ENCODE assay signal across 13 mouse cellular contexts in genomic region chr9:65152711-65153330, GRCm38 (mm10). TPM values are rescaled to one million over a fixed set of nuclear protein-coding genes. Genes with fewer than 3 reads are reported as not detected.
DNase-seq lines count a peak whose midpoint lies in the region; ATAC-seq and TF ChIP-seq lines count a peak whose summit lies in the region.
"Had no signal": no experiment of that assay in that cellular context is flagged by ENCODE, and none has a peak within 500 bp of the region (broad histone marks: within the 10 kb centered on the region; RNA-seq: fewer than 3 reads in every experiment).

No protein-coding gene starts in this region.

- no peaks in the 10 kb centered on the region for H3K36me3 ChIP-seq in lung, embryonic 15.5 days
- H3K36me3 ChIP-seq in forebrain, embryonic 15.5 days = peaks cover 10% of the 10 kb centered on the region; the same call in 1 of the 2 replicates
- peaks cover 9% of the 10 kb centered on the region; the same call in 1 of the 2 replicates for H3K36me3 ChIP-seq in limb, embryonic 12.5 days
- H3K36me3 ChIP-seq in stomach, embryonic 15.5 days = no peaks in the 10 kb centered on the region
- H3K36me3 ChIP-seq: embryonic facial prominence, embryonic 15.5 days had no signal

- no peak overlapping the region for H3K9ac ChIP-seq in lung, embryonic 15.5 days
- H3K9ac ChIP-seq in forebrain, embryonic 15.5 days (replicated peaks) = peak overlapping the region; percentile 35; the same call in 1 of the 2 replicates
- peak overlapping the region; percentile 18; the same call in 1 of the 2 replicates for H3K9ac ChIP-seq in limb, embryonic 12.5 days (replicated peaks)
- no peak overlapping the region for H3K9ac ChIP-seq in stomach, embryonic 15.5 days
- H3K9ac ChIP-seq: embryonic facial prominence, embryonic 15.5 days had no signal

- no peak for TF ChIP-seq CTCF in left cerebral cortex, adult 2 months (IDR thresholded peaks at IDR 0.05)

- no peak for ATAC-seq in lung, embryonic 15.5 days (ENCODE audit: borderline replicate concordance, extremely low read depth, low FRiP score, low TSS enrichment)
- ATAC-seq in forebrain, embryonic 15.5 days (replicated peaks) = peak; percentile 79
- no peak for ATAC-seq in limb, embryonic 12.5 days (ENCODE audit: insufficient number of reproducible peaks, insufficient read depth, low FRiP score, low TSS enrichment, low read depth)
- ATAC-seq in stomach, embryonic 15.5 days (ENCODE audit: insufficient read depth, low FRiP score, low read depth) = no peak

- intact Hi-C loops in left cerebral cortex, adult 2 months (cut with DNase I) = no loop called here

- DNase-seq in lung, adult 18-20 months = no peak
- DNase-seq in spleen, postnatal 14 days (ENCODE audit: low spot score in 2 of 2) = no peak
- no peak for DNase-seq in left cerebral cortex, adult 2 months (ENCODE audit: extremely low spot score in 1 of 2, low spot score in 2 of 2)
- DNase-seq in ovary, adult 18-20 months (ENCODE audit: low spot score) = no peak
- DNase-seq: gastrocnemius, postnatal 10 days; heart, postnatal 36 days; thymus, postnatal 14 days had no signal

- 61% methylated on average over 6 of the region's 6 CpGs for WGBS in lung, embryonic 15.5 days
- 13% methylated on average over 6 of the region's 6 CpGs for WGBS in forebrain, embryonic 15.5 days
- WGBS in limb, embryonic 12.5 days = 52% methylated on average over 6 of the region's 6 CpGs
- WGBS in stomach, embryonic 15.5 days = 54% methylated on average over 6 of the region's 6 CpGs

- H3K4me3 ChIP-seq in lung, embryonic 15.5 days = no peak overlapping the region
- H3K4me3 ChIP-seq in forebrain, embryonic 15.5 days = no peak overlapping the region
- no peak overlapping the region for H3K4me3 ChIP-seq in limb, embryonic 12.5 days (replicated peaks)
- no peak overlapping the region for H3K4me3 ChIP-seq in stomach, embryonic 15.5 days (replicated peaks)
- no peak overlapping the region for H3K4me3 ChIP-seq in left cerebral cortex, adult 2 months
- H3K4me3 ChIP-seq: embryonic facial prominence, embryonic 15.5 days had no signal

- H3K9me3 ChIP-seq in lung, embryonic 15.5 days = no peaks in the 10 kb centered on the region
- H3K9me3 ChIP-seq in forebrain, embryonic 15.5 days = no peaks in the 10 kb centered on the region
- no peaks in the 10 kb centered on the region for H3K9me3 ChIP-seq in limb, embryonic 12.5 days
- no peaks in the 10 kb centered on the region for H3K9me3 ChIP-seq in stomach, embryonic 15.5 days
- H3K9me3 ChIP-seq: embryonic facial prominence, embryonic 15.5 days had no signal

- H3K27me3 ChIP-seq in lung, embryonic 15.5 days = no peaks in the 10 kb centered on the region
- no peaks in the 10 kb centered on the region for H3K27me3 ChIP-seq in forebrain, embryonic 15.5 days
- H3K27me3 ChIP-seq in limb, embryonic 12.5 days = peaks cover 16% of the 10 kb centered on the region; the same call in 1 of the 2 replicates
- no peaks in the 10 kb centered on the region for H3K27me3 ChIP-seq in stomach, embryonic 15.5 days (replicated peaks)
- H3K27me3 ChIP-seq: embryonic facial prominence, embryonic 15.5 days had no signal

- peak overlapping the region; percentile 26; the same call in 1 of the 2 replicates for H3K27ac ChIP-seq in lung, embryonic 15.5 days
- peak overlapping the region; percentile 95 for H3K27ac ChIP-seq in forebrain, embryonic 15.5 days (replicated peaks)
- peak overlapping the region; percentile 77 for H3K27ac ChIP-seq in limb, embryonic 12.5 days
- H3K27ac ChIP-seq in stomach, embryonic 15.5 days = peak overlapping the region; percentile 19
- no peak overlapping the region for H3K27ac ChIP-seq in left cerebral cortex, adult 2 months
- H3K27ac ChIP-seq: embryonic facial prominence, embryonic 15.5 days had no signal

- peaks cover 27% of the 10 kb centered on the region for H3K4me1 ChIP-seq in lung, embryonic 15.5 days
- peaks cover 37% of the 10 kb centered on the region for H3K4me1 ChIP-seq in forebrain, embryonic 15.5 days
- peaks cover 48% of the 10 kb centered on the region for H3K4me1 ChIP-seq in limb, embryonic 12.5 days (replicated peaks)
- H3K4me1 ChIP-seq in stomach, embryonic 15.5 days = peaks cover 13% of the 10 kb centered on the region; the same call in 1 of the 2 replicates

- no peak overlapping the region for H3K4me2 ChIP-seq in lung, embryonic 15.5 days
- peak overlapping the region; percentile 13 for H3K4me2 ChIP-seq in forebrain, embryonic 15.5 days (replicated peaks)
- no peak overlapping the region; the same call in 1 of the 2 replicates for H3K4me2 ChIP-seq in limb, embryonic 12.5 days
- H3K4me2 ChIP-seq in stomach, embryonic 15.5 days = no peak overlapping the region
- H3K4me2 ChIP-seq: embryonic facial prominence, embryonic 15.5 days had no signal

RNA-seq across cellular contexts. Expression of gene Igdcc3, which starts 11.8 kb away (rescaled TPM):
- polyA plus RNA-seq in lung, embryonic 15.5 days (2015; fragmentation: Nextera tagmentation; extraction: Ambion mirVana) = 1.8 and 2.0 TPM in 2 replicates
- polyA plus RNA-seq in forebrain, embryonic 15.5 days (2015; fragmentation: Nextera tagmentation; extraction: Ambion mirVana) = 9.6 and 9.8 TPM in 2 replicates
- 6.2 and 6.4 TPM in 2 replicates for polyA plus RNA-seq in limb, embryonic 12.5 days (2016; fragmentation: Nextera tagmentation; extraction: Ambion mirVana)
- 1.5 TPM in 2 replicates for polyA plus RNA-seq in stomach, embryonic 15.5 days (2015; fragmentation: Nextera tagmentation; extraction: Ambion mirVana)
- 1 to 10 TPM; 2.0 to 2.5 TPM for total RNA-seq in left cerebral cortex, adult 2 months (2021)
- polyA plus RNA-seq: small intestine, adult 2 months had no signal

RNA-seq across cellular contexts. Expression of gene Parp16, which starts 42.3 kb away (rescaled TPM):
- polyA plus RNA-seq in lung, embryonic 15.5 days (2015; fragmentation: Nextera tagmentation; extraction: Ambion mirVana) = 5.4 and 5.6 TPM in 2 replicates
- 4.9 and 5.1 TPM in 2 replicates for polyA plus RNA-seq in forebrain, embryonic 15.5 days (2015; fragmentation: Nextera tagmentation; extraction: Ambion mirVana)
- 8.2 and 8.7 TPM in 2 replicates for polyA plus RNA-seq in limb, embryonic 12.5 days (2016; fragmentation: Nextera tagmentation; extraction: Ambion mirVana)
- 8.5 and 9.1 TPM in 2 replicates for polyA plus RNA-seq in stomach, embryonic 15.5 days (2015; fragmentation: Nextera tagmentation; extraction: Ambion mirVana)
- 1 to 10 TPM; 3.6 to 4.0 TPM for total RNA-seq in left cerebral cortex, adult 2 months (2021)

RNA-seq across cellular contexts. Expression of gene Igdcc4, which starts 51.5 kb away (rescaled TPM):
- 14.4 and 14.6 TPM in 2 replicates for polyA plus RNA-seq in lung, embryonic 15.5 days (2015; fragmentation: Nextera tagmentation; extraction: Ambion mirVana)
- 13.0 and 14.6 TPM in 2 replicates for polyA plus RNA-seq in forebrain, embryonic 15.5 days (2015; fragmentation: Nextera tagmentation; extraction: Ambion mirVana)
- 15.7 and 18.2 TPM in 2 replicates for polyA plus RNA-seq in limb, embryonic 12.5 days (2016; fragmentation: Nextera tagmentation; extraction: Ambion mirVana)
- 27.3 and 30.6 TPM in 2 replicates for polyA plus RNA-seq in stomach, embryonic 15.5 days (2015; fragmentation: Nextera tagmentation; extraction: Ambion mirVana)
- 10 to 100 TPM; 31.8 to 33.7 TPM for total RNA-seq in left cerebral cortex, adult 2 months (2021)

Comparison
In these comparisons a context has a peak if more than half of its experiments do, and no peak if none do; other contexts are left out.
1. H3K9ac ChIP-seq: peak in forebrain, embryonic 15.5 days (single experiment) and limb, embryonic 12.5 days (single experiment); none in lung, embryonic 15.5 days (single experiment) and stomach, embryonic 15.5 days (single experiment).